Mouse (Mus musculus): ENCODE data around the gene Gcm1.
"Not testable (repeated sequence)": the region's sequence is repeated elsewhere in the genome, so short reads cannot be mapped to it uniquely, and the experiment has no call there.

Gcm1 gene

DNA sequence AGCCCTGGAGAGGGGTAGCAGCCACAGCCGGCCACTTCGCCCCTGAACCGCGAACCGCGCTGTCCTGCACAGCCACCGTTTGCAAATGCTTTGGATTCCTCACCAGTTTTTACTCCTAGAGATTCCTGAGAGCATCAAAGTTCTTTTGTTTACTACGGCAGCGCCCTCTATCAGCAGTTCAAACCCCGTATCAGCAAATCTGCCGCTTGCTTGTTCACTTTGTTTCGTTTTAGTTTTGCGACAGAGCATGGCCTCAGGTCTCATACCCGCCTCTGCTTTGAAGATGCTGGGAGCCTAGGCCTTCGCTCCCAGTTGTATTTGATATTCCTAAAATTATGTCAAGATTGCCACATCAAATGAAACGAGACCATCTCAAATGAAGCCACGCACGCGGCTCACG is 5.0 kb upstream of the Gcm1 start:
- no peak for DNase-seq (ENCODE audit: low spot score)

DNA sequence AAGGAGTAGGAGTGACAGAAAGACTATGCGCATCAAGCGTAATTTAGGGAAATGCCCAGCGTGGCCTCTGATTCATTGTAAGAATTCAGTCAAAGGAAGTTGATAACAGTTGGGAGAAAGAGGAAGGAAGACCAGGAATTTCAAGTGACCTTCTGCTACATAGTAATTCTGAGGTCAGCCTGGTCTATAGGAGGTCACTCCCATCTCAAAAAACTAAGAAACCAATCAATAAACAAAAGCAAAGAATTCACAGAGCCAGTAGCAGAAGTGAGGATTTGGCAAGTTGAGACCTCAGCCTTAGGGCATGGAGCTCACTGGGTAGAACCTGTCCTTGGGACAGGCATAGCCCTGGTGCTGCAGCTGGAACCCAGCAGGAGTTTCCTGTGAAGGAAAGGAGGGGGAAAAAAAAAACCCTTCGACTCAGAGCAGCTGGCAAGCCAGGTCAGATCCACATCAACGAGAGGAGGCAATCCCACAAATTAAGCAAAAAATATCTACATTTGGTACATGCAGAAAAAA is 1.2 kb upstream of the Gcm1 start:
- DNase-seq (ENCODE audit: low spot score) = no peak

DNA sequence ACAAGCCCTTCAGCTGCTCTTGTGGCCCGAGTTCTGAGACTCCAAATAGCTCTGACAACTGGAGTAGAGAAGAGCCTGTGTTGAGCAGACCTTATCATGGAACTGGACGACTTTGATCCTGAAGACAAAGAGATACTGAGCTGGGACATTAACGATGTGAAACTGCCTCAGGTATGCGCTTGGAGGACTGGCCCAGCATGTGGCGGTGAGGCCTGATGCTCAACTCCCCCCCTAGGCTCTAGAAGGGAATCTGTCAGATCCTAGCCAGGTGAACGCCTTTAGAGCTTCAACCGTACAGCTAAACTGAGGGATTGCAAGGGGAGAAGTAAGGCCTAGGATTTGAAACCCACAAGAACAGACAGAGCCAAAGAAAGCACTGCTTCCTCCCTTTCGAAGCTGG is 2.1 kb downstream of the Gcm1 start:
- DNase-seq (ENCODE audit: low spot score) = no peak

DNA sequence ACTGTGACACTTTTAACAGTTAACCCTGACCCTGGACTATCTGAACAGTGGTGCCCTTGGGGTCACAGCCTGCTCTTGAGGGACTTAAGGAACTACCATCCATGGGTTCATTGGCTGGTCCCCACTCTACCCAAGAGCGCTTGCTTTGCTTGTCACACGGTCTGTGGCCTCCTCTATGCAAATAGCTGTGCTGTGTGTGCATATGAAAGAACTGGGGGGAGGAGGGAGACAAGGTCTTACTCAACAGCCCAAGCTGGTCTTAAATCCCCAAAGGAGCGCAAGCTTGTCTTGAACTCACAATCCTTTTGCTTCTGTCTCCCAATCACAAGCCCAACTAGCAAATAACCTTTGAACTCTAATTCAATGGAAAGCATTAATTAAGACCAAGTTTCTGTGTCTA is 2.6 kb downstream of the Gcm1 start:
- no peak for DNase-seq (ENCODE audit: low spot score)

DNA sequence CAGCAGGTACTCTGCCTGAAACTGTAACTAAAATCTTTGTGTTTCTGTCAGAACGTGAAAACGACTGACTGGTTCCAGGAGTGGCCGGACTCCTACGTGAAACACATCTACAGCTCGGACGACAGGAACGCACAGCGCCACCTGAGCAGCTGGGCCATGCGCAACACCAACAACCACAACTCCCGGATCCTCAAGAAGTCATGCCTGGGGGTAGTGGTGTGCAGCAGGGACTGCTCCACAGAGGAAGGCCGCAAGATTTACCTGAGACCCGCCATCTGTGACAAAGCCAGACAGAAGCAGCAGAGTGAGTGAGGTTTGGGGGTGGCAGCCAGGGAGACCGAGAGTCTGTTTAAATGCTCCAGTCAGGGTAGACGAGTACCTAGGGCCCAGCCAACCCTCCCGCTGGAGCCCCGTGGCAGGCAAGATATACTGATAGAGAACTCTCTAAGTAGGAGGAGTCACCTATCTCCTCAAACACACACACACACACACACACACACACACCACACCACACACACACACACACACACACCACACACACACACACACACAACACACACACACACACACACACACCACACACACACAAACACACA is 7.9 kb downstream of the Gcm1 start:
- DNase-seq (ENCODE audit: low spot score) = no peak

DNA sequence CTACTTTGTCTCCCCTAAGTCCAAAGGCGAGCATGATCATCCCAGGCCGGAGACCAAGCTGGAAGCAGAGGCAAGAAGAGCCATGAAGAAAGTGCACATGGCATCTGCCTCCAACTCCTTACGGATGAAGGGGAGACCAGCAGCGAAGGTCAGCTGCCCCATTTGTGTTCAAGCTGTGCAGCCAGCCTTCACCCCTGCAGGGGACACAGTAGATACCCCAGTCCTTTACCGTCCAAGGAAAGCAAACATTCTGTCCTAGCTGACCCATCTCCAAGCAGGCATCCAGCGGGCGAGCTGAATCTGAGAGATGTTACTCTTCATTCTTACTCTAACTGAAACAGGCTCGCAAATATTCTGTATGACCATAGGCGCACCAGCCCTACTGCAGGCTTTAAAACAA is 10.7 kb downstream of the Gcm1 start:
- DNase-seq (ENCODE audit: low spot score) = no peak

DNA sequence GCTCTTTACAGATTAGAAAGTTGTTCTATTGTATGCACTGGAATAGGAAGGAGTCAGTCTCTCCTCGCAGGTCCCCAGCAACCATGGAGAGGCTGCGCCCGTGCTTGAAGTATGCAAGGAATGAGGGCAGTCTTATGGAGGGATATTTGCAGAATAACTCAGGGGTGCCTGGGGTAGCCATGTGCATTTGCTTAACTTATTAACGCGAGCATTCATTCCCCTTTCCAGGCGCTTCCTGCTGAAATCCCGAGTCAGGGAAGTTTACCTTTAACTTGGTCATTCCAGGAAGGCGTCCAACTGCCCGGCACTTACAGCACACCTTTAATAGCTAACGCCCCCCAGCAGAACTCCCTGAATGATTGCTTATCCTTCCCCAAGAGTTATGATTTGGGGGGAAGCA is 12.4 kb downstream of the Gcm1 start:
- no peak for DNase-seq (ENCODE audit: low spot score)

- no peak for DNase-seq (ENCODE audit: low spot score)
These were observed 18.8 kb downstream of the Gcm1 start for GRCm38 (mm10) chr9:78070496-78070895.

- no peak for DNase-seq (ENCODE audit: low spot score)
These were observed 19.9 kb downstream of the Gcm1 start for GRCm38 (mm10) chr9:78071626-78072025.

DNA sequence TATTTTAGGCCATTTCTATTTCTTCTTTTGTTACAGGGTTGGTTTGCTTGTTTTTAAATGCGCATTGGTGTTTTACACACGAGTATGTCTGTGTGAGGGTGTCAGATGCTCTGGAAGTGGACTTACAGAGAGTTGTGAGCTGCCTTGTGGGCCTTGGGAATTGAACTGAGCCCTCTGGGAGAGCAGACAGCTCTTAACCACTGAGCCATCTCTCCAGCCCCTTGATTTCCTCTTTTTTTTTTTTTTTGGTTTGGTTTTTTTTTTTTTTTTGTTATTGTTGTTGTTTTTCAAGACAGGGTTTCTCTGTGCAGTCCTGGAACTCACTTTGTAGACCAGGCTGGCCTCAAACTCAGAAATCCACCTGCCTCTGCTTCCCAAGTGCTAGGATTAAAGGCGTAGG is 21.6 kb downstream of the Gcm1 start:
- not testable (repeated sequence) for DNase-seq (ENCODE audit: low spot score)

GRCm38 (mm10) chr9:78073713-78074340 is 22.1 kb downstream of the Gcm1 start:
- no peak for DNase-seq (ENCODE audit: low spot score)

DNA sequence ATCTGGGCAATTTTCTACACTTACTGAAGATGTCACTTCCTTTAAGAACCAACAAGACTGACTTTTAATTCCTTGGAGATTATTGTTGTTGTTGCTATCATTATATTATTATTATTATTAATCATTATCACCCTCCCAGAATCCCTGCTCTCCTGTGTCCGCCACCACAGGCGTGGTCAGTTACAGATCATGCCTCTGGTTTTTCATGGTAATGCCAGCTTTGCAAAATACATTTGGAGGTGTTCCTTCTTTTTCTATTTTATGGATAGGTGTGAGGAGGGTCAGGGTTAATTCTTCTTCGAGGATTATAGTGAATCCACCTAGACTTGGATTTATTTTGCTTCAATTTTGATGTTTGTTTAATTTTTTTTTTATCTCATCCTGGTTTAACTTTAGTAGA is 23.5 kb downstream of the Gcm1 start:
- no peak for DNase-seq (ENCODE audit: low spot score)

GRCm38 (mm10) chr9:78078240-78078639 is 26.5 kb downstream of the Gcm1 start:
- no peak for DNase-seq (ENCODE audit: low spot score)

GRCm38 (mm10) chr9:78081835-78082234 is 30.1 kb downstream of the Gcm1 start:
- DNase-seq (ENCODE audit: low spot score) = no peak

DNA sequence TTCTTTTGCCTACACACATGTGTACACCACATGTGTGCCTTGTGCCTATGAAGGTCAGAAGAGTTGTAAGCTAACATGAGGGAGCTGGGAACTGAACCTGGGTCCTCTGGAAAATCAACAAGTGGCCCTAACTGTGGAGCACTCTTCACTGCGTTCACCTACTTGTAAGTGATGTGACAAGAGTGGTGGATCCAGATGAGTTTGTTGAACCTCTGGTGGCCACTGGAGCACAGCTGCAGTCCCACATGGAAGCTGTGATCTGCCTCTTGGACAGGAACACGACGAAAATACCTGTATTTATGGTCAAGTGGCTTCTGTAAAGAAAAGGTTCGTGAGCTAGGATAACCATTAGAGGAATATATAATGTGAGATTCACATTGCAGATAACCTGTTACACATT is 32.6 kb downstream of the Gcm1 start:
- DNase-seq (ENCODE audit: low spot score) = no peak

GRCm38 (mm10) chr9:78085722-78086287 is 34.1 kb downstream of the Gcm1 start:
- no peak for DNase-seq (ENCODE audit: low spot score)

- DNase-seq (ENCODE audit: low spot score) = no peak
These were observed 36.0 kb downstream of the Gcm1 start for GRCm38 (mm10) chr9:78087751-78088150.

DNA sequence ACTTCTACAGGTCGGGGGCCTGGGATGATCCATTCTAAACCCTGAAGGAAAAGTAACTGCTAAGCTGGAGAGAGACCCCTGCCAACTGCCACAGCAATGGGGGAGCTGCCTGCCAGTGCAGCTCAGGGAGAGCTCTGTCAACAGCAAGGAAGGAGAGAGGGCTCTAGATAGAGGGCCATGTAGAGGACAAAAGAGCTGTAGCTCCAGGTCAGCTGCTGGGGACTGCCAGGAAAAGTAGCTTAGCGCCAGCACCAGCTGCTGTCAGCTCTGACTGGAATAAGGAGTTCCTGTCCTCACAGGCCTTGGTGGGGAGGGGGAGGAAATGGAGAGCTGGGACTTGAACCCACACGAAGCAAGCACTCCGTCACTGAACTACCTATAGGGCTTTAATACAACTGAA is 36.8 kb downstream of the Gcm1 start:
- DNase-seq (ENCODE audit: low spot score) = no peak

DNA sequence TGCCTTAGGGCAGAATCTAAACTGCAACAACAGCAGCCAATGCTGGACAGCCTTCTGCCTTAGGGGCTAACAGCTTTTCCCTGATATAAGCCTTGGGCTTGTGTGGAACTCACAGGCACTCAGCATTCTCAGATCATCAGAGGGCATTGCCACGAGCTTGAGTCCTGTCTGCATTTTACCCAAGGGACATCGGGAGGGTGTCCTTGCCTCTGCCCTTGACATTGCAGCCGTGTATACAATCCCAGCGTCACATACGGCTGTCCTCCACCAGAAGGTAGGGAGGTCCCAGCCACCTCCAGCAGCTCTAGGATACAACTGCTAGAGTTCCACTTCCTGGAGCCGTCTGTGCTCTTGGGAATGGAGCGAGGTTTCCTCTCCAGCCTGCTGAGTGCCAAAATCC is 37.2 kb downstream of the Gcm1 start:
- no peak for DNase-seq (ENCODE audit: low spot score)

- DNase-seq (ENCODE audit: low spot score) = no peak
These were observed 38.2 kb downstream of the Gcm1 start for GRCm38 (mm10) chr9:78089906-78090305.

DNA sequence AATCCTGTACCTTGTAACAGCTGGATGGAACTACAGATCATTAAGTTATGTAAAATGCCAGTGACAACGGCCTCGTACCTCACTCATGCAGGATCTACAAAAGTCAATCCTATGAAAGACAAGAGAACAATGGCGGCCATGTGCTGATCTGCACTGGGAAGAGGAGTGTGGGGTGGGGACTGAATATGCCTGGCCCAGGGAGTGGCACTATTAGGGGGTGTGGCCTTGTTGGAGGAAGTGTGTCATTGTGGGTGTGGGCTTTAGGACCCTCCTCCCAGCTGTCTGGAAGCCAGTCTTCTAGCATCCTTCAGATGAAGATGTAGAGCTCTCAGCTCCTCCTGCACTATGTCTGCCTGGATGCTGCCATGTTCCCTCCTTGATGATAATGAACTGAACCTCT is 38.9 kb downstream of the Gcm1 start:
- no peak for DNase-seq (ENCODE audit: low spot score)

DNA sequence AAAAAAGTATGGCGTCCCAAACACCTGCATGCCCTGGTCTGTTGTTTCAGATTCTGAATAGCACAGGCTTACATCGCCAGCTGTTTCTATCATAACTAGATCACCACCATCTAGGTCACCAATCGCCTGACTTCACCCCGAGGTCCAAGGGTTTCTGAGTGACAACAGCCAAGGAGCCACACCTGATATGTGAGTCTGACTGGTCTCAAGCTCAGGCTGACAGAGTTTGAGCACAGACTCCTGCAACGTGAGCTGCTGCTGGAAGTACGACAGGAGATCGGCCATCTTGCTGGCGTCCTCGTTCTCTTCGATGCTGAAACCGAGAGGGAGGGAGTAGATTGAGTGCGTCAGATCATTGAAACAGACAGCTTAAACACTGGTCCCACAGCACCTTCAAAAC is 44.0 kb downstream of the Gcm1 start:
- no peak for DNase-seq (ENCODE audit: low spot score)

- no peak for DNase-seq (ENCODE audit: low spot score)
These were observed 44.7 kb downstream of the Gcm1 start for GRCm38 (mm10) chr9:78096376-78096775.

GRCm38 (mm10) chr9:78100956-78101355 is 49.2 kb downstream of the Gcm1 start:
- no peak for DNase-seq (ENCODE audit: low spot score)
